Mouse (Mus musculus) limb, embryonic 10.5 days (tissue): Measurements from ENCODE around the gene Sp3. TPM values are rescaled to one million over a fixed set of nuclear protein-coding genes. Genes with fewer than 3 reads are reported as not detected.
A peak's percentile ranks its signal among the peaks of the same experiment; 100 is the strongest.

Source experiments
- DNase-seq: peaks from one replicate; pipeline ENCODE4 v3.0.0-alpha.2; 2017; ENCODE audit warnings: low spot score
- H3K27ac ChIP-seq: fragments of 300-500 bp; sonication (generic); 2 replicates; pipeline ENCODE4 v1.5.1; 2016; ENCODE audit warnings: mild to moderate bottlenecking
- H3K27me3 ChIP-seq: fragments of 300-500 bp; sonication (generic); 2 replicates; pipeline ENCODE4 v1.6.1; 2016; ENCODE audit warnings: low read depth, mild to moderate bottlenecking; ENCODE audit not compliant: poor library complexity, severe bottlenecking
- H3K36me3 ChIP-seq: fragments of 300-500 bp; sonication (generic); 2 replicates; pipeline ENCODE4 v1.6.1; 2016; ENCODE audit warnings: mild to moderate bottlenecking, moderate library complexity
- H3K4me1 ChIP-seq: fragments of 300-500 bp; sonication (generic); 2 replicates; pipeline ENCODE4 v1.6.1; 2016
- H3K4me3 ChIP-seq: fragments of 300-500 bp; sonication (generic); 2 replicates; pipeline ENCODE4 v1.5.1; 2016; ENCODE audit warnings: mild to moderate bottlenecking, moderate library complexity
- H3K9me3 ChIP-seq: fragments of 300-500 bp; sonication (generic); replicated peaks from 2 replicates; pipeline ENCODE4 v1.6.1; 2016; ENCODE audit warnings: mild to moderate bottlenecking
- WGBS: fragments of 180-500 bp; shearing (Covaris S2); methylation state at CpG from one replicate; pipeline ENCODE4 v1.1.7; 2016; 5-methylcytosine and 5-hydroxymethylcytosine counted together
- polyA plus RNA-seq: library from polyadenylated mRNA; unstranded; fragments of >200 nt; fragmentation: Nextera tagmentation; extraction: Ambion mirVana; gene quantifications from 2 replicates; pipeline ENCODE4 v1.2.1, GENCODE M21; 2016

Sp3 gene
- polyA plus RNA-seq, 1 experiment from 2014 or later = 58.2 TPM

DNA sequence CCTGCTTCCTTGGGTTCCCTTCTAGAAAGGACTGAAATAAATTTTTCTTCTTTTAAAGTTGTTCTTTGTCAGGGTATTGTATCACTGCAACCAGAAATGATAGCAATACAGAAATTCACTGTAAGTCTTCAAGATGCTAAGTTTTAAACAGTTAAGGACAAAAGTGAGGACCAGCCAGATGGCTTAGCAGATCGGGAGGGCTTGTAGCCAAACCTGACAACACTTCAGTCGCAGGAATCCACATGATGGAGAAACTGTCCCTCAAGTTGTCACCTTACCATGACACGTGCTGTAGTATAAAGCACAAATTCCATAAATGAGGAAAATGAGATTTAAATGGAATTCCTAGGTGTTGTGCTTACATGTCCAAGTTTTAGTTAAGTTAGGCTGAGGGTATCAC, 3.0 kb upstream of the Sp3 start:
- no peak for DNase-seq
- peaks cover 7% of the 10 kb centered on the region; the same call in 1 of the 2 replicates for H3K36me3 ChIP-seq
- H3K27me3 ChIP-seq = no peaks in the 10 kb centered on the region
- H3K27ac ChIP-seq = no peak overlapping the region
- peaks cover 17% of the 10 kb centered on the region for H3K4me1 ChIP-seq
- WGBS = 88% methylated on average over 3 of the region's 3 CpGs
- H3K9me3 ChIP-seq = no peaks in the 10 kb centered on the region
- H3K4me3 ChIP-seq = no peak overlapping the region

DNA sequence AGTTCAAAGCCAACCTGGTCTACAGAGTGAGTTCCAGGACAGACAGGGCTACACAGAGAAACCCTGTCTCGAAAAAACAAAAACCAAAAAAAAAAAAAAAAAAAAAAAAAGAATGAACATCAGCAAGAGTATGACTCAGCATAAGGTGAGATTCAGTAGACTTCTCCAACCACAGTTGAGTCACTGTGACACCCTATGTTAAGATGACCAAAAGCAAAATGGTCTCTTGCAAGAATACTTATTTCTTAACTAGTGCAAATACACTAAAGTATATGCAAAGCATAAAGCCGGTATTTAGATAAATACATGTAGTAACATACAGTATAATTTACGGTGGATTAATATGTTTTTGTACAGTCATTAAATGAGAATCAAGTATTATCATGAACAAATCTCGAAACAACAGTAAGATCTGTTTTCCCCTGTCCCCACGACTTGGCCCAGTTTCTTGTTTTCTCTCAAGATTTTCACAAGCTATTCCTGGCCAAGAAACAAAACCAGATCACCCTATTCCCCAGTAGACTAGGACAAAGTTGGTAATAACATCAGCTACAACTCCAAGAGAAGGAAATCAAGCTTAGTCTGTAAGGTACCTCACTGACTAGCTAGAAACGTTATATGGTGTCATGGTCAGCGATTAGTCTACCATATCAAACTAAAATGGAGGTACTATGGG, 2.0 kb upstream of the Sp3 start:
- H3K27me3 ChIP-seq = no peaks in the 10 kb centered on the region
- 92% methylated on average over 7 of the region's 7 CpGs for WGBS
- H3K27ac ChIP-seq = no peak overlapping the region
- H3K9me3 ChIP-seq = no peaks in the 10 kb centered on the region
- H3K4me3 ChIP-seq = no peak overlapping the region
- H3K4me1 ChIP-seq = peaks cover 20% of the 10 kb centered on the region
- H3K36me3 ChIP-seq = peaks cover 4% of the 10 kb centered on the region; the same call in 1 of the 2 replicates
- DNase-seq = no peak

DNA sequence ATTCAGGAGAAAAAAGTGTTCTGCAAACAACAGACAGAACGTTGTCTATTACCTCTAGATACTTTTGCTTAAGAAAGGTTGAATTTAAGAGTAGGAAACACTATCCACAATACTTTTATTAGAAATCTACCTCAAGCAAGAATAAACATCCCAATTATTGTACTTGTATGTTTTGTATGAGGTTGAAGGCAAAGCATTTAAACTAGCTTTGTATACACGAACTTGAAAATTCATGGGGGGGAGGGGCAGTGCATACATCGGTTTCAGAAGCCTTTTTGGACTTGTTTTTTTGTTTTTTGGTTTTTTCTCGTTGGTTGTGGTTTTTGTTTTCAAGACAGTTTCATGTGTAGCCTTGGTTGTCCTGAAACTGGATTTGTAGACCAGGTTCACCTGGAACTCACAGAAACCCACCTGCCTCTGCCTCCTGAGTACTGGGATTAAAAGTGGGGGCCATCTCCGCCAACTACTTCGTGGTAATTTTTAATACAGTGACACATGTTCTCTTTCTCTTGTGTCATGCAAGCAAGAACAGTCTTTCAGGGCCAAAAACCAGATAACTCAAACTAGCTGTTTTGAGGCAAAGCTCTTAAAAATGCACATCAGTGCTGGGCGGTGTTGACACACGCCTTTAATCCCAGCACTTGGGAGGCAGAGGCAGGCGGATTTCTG, 1.3 kb upstream of the Sp3 start:
- H3K27ac ChIP-seq = peak overlapping the region; percentile 100; the same call in 1 of the 2 replicates
- peaks cover 6% of the 10 kb centered on the region; the same call in 1 of the 2 replicates for H3K36me3 ChIP-seq
- no peaks in the 10 kb centered on the region for H3K27me3 ChIP-seq
- H3K4me1 ChIP-seq = peaks cover 26% of the 10 kb centered on the region
- no peaks in the 10 kb centered on the region for H3K9me3 ChIP-seq
- WGBS = 86% methylated on average over 9 of the region's 9 CpGs
- DNase-seq = no peak
- H3K4me3 ChIP-seq = peak overlapping the region; percentile 85

DNA sequence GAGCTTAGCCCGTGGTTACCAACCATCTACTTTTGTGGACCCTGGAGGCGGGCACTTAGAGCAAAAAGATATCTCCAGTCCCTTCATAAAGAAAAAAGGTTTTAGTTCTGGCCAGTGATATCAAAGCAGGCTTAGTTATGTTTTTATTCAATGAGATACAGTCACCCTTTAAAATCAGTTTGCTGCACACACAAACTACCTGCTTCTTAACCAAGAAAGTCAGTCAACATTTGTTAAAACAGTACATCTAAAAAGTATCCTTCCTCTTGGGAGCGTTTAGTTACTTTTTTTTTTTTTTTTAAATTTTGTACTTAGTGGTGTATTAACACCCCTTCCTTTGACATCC, 802 bp upstream of the Sp3 start:
- WGBS = 12% methylated on average over 3 of the region's 3 CpGs
- H3K4me1 ChIP-seq = peaks cover 30% of the 10 kb centered on the region
- peak overlapping the region; percentile 85 for H3K4me3 ChIP-seq
- peaks cover 11% of the 10 kb centered on the region for H3K36me3 ChIP-seq
- H3K9me3 ChIP-seq = no peaks in the 10 kb centered on the region
- H3K27ac ChIP-seq = peak overlapping the region; percentile 100
- H3K27me3 ChIP-seq = no peaks in the 10 kb centered on the region
- no peak for DNase-seq

DNA sequence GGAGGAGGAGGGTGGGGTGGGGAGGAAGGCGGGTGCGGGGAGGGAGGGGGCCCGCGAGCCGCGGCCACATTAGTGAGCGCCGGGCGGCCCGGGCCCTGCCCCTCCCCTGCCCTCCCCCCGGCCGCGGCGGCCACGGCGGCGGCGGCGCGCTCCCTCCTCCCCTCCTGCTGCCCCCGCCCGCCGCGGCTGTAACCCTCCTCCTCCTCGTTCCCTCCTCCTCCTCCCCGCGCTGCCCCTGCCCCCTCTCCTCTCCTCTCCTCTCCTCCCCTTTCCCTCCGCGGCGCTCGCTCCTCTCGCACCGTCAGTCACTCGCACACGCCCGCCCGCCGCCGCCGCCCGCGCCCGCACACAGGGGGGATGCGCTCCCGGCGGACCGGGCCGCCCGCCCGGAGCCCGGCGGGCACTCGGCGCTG, 581 bp downstream of the Sp3 start:
- H3K27ac ChIP-seq = peak overlapping the region; percentile 100
- peaks cover 19% of the 10 kb centered on the region for H3K36me3 ChIP-seq
- peaks cover 28% of the 10 kb centered on the region for H3K4me1 ChIP-seq
- peak overlapping the region; percentile 85 for H3K4me3 ChIP-seq
- H3K27me3 ChIP-seq = no peaks in the 10 kb centered on the region
- no peaks in the 10 kb centered on the region for H3K9me3 ChIP-seq
- DNase-seq = peak; percentile 92
- WGBS = 1% methylated on average over 27 of the region's 54 CpGs

DNA sequence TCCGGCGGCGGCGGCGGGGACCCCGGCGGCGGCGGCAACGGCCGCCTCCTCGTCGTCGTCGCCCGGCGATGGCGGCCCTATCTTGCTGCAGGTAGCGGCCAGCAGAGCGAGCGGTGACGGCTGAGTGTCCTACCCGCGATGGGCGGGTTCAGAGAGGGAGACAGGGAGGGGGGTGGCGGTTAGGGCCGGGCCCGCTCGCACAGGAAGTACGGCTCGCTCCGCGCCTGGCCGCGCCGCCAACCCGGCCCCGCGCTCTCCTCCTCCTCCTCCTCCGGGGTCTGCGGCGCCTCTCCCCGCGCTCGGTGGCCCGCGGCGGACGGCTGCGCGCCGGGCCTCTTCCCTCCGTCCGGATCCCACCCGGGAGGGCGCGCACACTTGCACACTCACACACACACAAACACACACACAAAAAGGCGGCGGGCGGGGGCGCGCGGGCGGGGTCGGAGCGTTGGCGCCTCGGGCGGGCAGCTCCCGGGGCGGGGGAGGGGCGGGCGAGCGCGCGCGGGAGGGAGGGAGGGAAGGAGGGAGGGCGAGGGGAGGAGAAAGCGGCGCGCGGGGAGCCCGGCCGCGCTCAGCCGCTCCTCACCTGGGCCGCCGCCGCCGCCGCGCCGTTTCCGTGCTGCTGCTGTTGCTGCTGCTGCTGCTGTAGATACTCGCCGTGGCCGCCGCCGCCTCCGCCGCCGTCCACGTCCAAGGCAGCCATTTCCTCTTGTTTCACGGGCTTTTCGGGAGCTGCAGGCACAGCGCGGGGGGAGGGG, 1.2 kb downstream of the Sp3 start:
- WGBS = under 1% methylated on average over 70 of the region's 107 CpGs
- Histone ChIP-seq H3K9me3 (no peaks in the 10 kb centered on the region), H3K27ac (peak overlapping the region; percentile 100), H3K4me1 (peaks cover 22% of the 10 kb centered on the region), H3K36me3 (peaks cover 19% of the 10 kb centered on the region), H3K4me3 (peak overlapping the region; percentile 85), H3K27me3 (no peaks in the 10 kb centered on the region)
- peak; percentile 94 for DNase-seq

DNA sequence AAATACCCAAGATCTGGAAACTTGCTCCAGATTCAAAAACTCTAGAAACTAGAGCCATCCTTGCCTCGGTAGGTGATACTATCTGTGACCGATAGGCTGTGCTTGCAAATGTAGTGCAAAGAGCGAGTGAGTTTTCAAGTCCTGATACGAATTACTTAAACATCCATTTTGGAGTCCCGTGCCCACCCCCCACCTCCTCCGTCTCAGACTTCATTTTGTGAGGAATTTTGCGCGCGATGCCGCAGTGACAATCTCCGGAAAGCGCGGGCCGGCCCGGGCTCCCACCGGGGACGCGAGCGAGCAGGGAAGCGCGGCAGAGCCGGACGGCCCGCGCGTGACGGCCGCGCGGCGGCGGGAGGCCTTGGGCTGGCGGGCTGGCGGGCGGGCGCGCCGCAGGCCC, 1.8 kb downstream of the Sp3 start:
- H3K27me3 ChIP-seq = no peaks in the 10 kb centered on the region
- peak overlapping the region; percentile 85 for H3K4me3 ChIP-seq
- peak overlapping the region; percentile 100 for H3K27ac ChIP-seq
- peaks cover 20% of the 10 kb centered on the region; the same call in 1 of the 2 replicates for H3K4me1 ChIP-seq
- peaks cover 23% of the 10 kb centered on the region for H3K36me3 ChIP-seq
- no peaks in the 10 kb centered on the region for H3K9me3 ChIP-seq
- 2% methylated on average over 38 of the region's 38 CpGs for WGBS
- DNase-seq = peak; percentile 77

DNA sequence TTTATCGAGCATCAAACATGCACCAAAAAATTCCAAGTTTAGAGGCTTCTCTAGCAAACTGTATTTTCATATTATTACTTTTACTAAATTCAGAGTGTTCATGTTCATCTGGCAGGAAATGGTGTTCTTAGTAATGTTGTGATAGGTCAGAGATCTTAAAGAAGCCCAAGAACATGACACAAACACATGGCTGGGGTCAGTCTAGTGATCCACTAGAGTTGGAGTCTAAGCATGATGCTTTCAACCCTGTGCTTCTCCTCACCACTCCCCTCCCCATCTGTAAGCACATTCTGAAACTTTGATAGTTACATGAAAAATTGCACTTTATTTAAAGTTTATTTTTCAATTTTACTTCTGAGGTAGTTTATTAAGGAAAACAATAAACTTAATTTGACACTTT, 3.0 kb downstream of the Sp3 start:
- H3K27ac ChIP-seq = no peak overlapping the region
- no peaks in the 10 kb centered on the region for H3K9me3 ChIP-seq
- WGBS = 85% methylated on average over 1 of the region's 1 CpGs
- H3K36me3 ChIP-seq = peaks cover 31% of the 10 kb centered on the region
- no peaks in the 10 kb centered on the region for H3K27me3 ChIP-seq
- DNase-seq = no peak
- H3K4me1 ChIP-seq = peaks cover 20% of the 10 kb centered on the region; the same call in 1 of the 2 replicates
- peak overlapping the region; percentile 85 for H3K4me3 ChIP-seq

DNA sequence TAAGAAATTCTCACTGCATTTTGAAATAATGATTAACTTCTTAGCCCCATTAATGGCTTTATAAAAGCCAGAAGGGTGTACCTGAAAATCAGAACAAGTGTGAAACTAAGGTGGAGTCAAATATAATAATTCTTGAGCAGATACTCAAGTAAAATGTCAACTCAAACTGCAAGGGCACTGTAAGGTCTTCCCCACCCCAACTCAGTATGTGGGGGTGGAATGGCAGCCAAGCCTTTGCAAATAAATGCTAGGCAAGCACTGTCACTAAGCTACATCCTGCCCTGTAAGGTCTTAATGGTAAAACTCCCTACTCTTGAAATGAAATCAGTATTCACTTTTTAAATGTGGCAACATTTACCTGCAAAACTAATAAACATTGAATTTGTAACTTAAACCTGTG, 4.2 kb downstream of the Sp3 start:
- Histone ChIP-seq H3K27ac (no peak overlapping the region), H3K4me3 (no peak overlapping the region), H3K9me3 (no peaks in the 10 kb centered on the region), H3K4me1 (peaks cover 17% of the 10 kb centered on the region; the same call in 1 of the 2 replicates), H3K36me3 (peaks cover 39% of the 10 kb centered on the region), H3K27me3 (no peaks in the 10 kb centered on the region)
- no peak for DNase-seq

DNA sequence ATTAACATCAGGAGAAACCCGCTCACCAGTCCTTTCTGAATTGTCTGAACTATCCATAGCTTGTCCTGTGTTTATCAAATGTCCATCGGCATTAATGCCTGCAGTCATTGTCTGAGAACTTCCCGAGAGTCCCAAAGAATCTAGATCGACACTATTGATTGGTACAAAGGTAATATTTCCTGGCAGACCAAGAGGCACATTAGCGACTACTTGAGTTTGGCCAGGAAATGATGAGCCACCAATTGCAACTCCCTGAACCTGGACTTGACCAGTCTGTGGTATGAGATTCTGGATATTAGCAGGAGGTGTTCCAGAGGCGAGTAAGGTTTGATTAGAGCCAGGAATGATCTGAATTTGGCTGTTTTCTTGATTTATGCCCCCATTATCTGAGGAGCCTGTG, 9.4 kb downstream of the Sp3 start:
- DNase-seq = no peak
- Histone ChIP-seq H3K9me3 (no peaks in the 10 kb centered on the region), H3K27ac (no peak overlapping the region), H3K4me3 (no peak overlapping the region), H3K36me3 (peaks cover 78% of the 10 kb centered on the region), H3K27me3 (no peaks in the 10 kb centered on the region), H3K4me1 (peaks cover 3% of the 10 kb centered on the region; the same call in 1 of the 2 replicates)
- 93% methylated on average over 6 of the region's 6 CpGs for WGBS

DNA sequence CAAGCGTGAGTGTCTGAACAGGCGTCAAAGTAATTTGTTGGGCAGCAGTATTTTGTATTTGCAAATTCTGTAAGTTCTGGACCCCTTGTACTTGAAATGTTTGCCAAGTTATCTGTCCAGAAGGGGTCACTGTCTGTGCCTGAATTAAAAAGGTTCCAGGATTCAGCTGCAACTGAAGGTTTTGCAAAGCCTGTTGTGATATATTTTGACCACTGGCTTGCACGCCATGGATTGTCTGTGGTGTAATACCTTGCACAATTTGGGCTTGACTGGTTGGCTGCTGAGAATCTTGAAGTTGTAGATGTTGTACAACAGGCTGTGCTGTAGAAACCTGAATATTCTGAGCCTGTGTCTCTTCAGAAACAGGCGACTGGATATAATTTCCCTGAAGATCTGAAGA, 9.9 kb downstream of the Sp3 start:
- Histone ChIP-seq H3K4me3 (no peak overlapping the region), H3K4me1 (no peaks in the 10 kb centered on the region), H3K36me3 (peaks cover 76% of the 10 kb centered on the region), H3K9me3 (no peaks in the 10 kb centered on the region), H3K27me3 (no peaks in the 10 kb centered on the region), H3K27ac (no peak overlapping the region)
- WGBS = 93% methylated on average over 4 of the region's 4 CpGs
- DNase-seq = no peak

DNA sequence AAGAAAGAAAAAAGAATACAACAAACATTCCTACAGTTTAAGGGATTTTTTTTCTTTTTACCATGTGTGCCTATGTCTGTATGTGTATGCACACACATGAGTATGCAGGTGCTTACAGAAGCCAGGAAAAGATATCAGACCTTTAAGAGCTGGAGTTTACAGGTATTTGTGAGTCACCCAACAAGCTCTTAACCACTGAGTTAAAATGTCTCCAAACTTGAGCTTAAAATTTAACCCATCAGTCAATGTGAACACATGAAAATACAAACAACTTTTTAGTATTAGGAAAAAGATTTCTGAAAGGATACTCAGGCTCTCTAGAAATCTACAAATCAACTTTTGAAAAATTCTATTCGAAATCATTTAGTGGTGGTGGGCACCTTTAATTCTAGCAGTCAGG, 11.7 kb downstream of the Sp3 start:
- Histone ChIP-seq H3K36me3 (peaks cover 84% of the 10 kb centered on the region), H3K27ac (no peak overlapping the region), H3K27me3 (no peaks in the 10 kb centered on the region), H3K9me3 (no peaks in the 10 kb centered on the region), H3K4me1 (no peaks in the 10 kb centered on the region), H3K4me3 (no peak overlapping the region)
- no peak for DNase-seq
- 95% methylated on average over 1 of the region's 1 CpGs for WGBS

DNA sequence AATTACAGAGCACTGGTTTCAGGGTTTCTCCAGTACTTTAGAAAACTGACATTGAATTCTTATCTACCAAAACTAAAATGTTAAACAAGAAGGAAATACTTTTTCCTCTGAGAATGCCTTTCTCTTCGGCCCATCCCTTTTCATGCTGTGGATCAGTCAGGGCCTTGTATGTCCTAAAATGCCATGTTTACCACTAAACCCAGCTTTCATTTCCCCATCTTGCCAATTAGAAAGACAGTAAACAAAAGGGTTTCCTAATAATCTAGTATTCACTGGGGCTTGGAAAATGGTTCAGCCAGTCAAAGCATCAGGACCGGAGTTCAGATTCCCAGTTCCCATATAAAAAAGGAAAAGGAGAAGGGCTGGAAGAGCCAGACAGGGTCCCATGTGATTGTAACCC, 14.8 kb downstream of the Sp3 start:
- Histone ChIP-seq H3K4me1 (no peaks in the 10 kb centered on the region), H3K27me3 (no peaks in the 10 kb centered on the region), H3K4me3 (no peak overlapping the region), H3K27ac (no peak overlapping the region), H3K9me3 (no peaks in the 10 kb centered on the region), H3K36me3 (peaks cover 87% of the 10 kb centered on the region)
- WGBS = 94% methylated on average over 2 of the region's 2 CpGs
- no peak for DNase-seq
